Mouse (Mus musculus) heart, postnatal 10 days (tissue): Measurements from ENCODE around the gene Rngtt. TPM values are rescaled to one million over a fixed set of nuclear protein-coding genes. Genes with fewer than 3 reads are reported as not detected.
"Not testable (repeated sequence)": the region's sequence is repeated elsewhere in the genome, so short reads cannot be mapped to it uniquely, and the experiment has no call there.

Source experiments
- DNase-seq, 2 experiments: peaks; one replicate each; pipeline ENCODE4 v3.0.0; 2021
- intact Hi-C: fragments of 180-260 bp; cut with DNase I; formaldehyde crosslinking; loops from one replicate; pipeline ENCODE4 v1.15.1; 2025
- total RNA-seq, 2 experiments: library from RNA; stranded (reverse); gene quantifications; 2 replicates each; pipeline ENCODE4 v1.2.3; 2021

Rngtt gene
- total RNA-seq, 2 experiments from 2014 or later: 11.8 to 13.0 TPM

DNA sequence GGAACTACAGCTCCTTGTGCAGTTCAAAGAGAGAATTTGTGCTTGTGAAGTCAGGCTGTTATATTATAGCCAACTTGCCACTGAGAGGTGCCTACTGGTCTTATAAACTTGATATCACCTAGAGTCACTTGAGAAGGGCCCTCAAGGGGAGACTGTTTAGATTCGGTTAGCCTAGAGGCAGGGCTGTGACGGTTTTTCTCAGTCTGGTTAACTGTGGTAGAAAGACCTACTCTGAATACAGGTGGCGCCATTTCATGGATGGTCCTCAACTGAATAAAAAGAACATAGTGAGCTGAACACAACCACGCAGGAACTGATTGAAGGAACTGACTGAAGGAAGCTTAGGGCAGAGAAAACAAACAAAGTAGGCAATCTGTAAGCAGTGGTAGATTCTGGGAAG, 3.0 kb upstream of the Rngtt start:
- DNase-seq: no peak
- intact Hi-C loops: no loop called here

- DNase-seq: no peak
- intact Hi-C loops: no loop called here
These were observed 828 bp downstream of the Rngtt start for GRCm38 (mm10) chr4:33310840-33311437.

- intact Hi-C loops, DNase-seq: not testable (repeated sequence)
These were observed 4.0 kb downstream of the Rngtt start for GRCm38 (mm10) chr4:33314150-33314549.

GRCm38 (mm10) chr4:33315840-33316239, 5.7 kb downstream of the Rngtt start:
- intact Hi-C loops: no loop called here
- DNase-seq: no peak

- DNase-seq: no peak
These were observed 21.0 kb downstream of the Rngtt start for GRCm38 (mm10) chr4:33331147-33331546.

DNA sequence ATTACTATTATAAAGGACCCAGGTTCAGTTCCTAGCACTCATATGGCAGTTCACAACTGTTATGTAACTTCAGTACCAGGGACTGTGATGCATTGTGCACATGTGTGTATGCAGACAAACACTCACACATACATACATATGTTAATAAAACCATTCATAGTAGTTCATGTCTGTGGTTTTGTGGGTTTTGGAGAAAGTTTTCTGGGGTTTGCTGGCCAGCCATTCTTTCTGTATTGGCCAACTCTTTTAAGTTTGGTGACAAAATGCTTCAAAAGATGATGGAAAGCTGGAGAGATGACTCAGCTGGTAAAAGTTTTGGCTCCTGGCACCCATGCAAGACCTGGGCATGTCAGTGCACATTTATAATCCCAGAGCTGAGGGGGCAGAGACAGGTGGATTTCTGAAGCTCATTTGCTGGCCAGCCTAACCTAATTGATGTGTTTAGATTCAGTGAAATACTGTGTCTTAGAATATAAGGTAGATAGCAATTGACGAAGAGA, 22.9 kb downstream of the Rngtt start:
- intact Hi-C loops: no loop called here
- no peak for DNase-seq

More at GRCm38 (mm10) chr4:33331147-33331546, 21.0 kb downstream of the Rngtt start:
- intact Hi-C loops: no loop called here

DNA sequence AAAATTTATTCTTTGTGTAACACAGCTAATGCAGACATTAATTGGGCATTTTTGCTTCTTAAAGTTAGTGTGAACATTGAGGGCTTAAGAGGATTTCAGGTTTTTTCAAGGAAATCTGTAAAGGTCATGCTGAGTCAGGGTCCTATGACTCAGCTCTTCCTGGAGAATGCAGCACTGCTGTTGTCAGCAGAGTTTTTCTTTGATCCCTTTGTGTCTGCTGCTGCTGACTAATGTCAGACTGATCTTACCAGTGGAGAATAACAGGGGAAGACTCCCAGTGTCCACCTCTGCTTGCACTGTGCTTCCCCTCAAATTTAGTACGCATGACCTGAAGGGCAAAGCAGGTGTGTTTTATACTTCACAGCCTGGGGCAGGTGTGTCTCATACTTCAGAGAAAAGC, 27.9 kb downstream of the Rngtt start:
- intact Hi-C loops: no loop called here
- no peak for DNase-seq

GRCm38 (mm10) chr4:33342877-33343731, 33.0 kb downstream of the Rngtt start:
- no peak for DNase-seq
- intact Hi-C loops: no loop called here

GRCm38 (mm10) chr4:33343732-33344057, 33.6 kb downstream of the Rngtt start:
- intact Hi-C loops: no loop called here
- DNase-seq: peak in 1 of 2 experiments; percentile 3

- intact Hi-C loops: no loop called here
- DNase-seq: no peak
These were observed 53.3 kb downstream of the Rngtt start for GRCm38 (mm10) chr4:33363451-33363850.

DNA sequence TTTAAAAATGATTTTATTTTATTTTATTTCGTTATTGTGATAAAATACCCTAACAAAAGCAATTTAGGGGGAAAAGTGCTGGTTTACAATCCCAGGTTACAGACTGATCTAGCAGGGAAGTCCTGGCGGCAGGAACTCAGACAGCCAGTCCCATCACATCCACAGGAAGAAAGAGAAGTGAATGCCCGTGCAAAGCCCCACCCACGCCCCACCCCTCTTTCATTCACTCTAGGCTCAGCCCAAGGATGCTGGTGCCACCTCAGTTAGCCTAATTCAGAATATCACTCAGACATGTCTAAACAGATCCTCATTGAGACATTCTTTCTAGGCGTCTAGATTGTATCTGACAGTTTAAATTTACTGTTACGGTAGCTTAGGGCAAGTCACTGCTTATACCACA, 64.8 kb downstream of the Rngtt start:
- DNase-seq: no peak
- intact Hi-C loops: no loop called here

DNA sequence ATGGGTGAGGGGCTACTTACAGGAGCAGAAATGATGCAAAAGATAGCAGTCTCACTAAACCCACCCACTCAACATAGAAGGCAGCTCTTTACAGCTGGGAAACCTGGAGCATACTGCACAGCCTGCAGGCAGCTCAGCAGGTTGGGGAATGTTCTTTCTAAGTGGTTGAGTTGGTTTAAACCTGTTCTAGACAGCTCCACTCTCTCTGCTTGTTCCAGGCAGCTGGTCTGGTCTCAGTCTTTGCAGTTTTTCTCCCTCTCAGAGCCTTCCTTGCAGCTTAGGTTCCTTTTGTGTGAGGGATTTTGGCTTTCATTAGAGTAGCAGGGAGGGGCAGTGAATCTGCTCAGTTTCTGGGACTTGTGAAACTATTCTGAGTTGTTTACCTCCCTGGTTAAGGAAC, 67.5 kb downstream of the Rngtt start:
- intact Hi-C loops: no loop called here
- no peak for DNase-seq

- DNase-seq: no peak
- intact Hi-C loops: no loop called here
These were observed 68.8 kb downstream of the Rngtt start for GRCm38 (mm10) chr4:33378894-33379293.

DNA sequence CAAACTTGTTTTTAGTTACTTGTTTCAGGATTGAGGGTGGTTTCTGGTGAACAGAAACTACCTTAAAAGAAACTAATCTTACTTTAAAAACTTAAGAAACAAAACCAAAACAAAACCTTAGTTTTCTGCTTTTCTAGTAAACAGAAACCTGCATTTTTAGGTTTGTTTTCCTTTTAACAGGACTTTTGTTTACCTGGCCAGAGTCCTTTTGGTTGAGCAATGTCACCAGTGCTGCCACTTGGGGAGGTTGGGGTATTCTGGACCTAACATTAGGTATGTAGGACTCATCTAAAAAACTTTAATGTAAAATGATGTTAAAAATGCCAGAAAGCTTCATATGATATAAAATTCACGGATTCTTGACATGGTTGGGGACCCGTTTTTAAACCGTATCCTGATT, 78.8 kb downstream of the Rngtt start:
- DNase-seq: no peak
- intact Hi-C loops: no loop called here

GRCm38 (mm10) chr4:33390660-33391059, 80.5 kb downstream of the Rngtt start:
- intact Hi-C loops: loop anchor here (10.0 kb wide), 2 partner anchors 1174 to 1534 kb away; no protein-coding TSS in a partner anchor
- no peak for DNase-seq

- DNase-seq: no peak
- intact Hi-C loops: loop anchor here (10.0 kb wide), 2 partner anchors 1171 to 1531 kb away; no protein-coding TSS in a partner anchor
These were observed 83.3 kb downstream of the Rngtt start for GRCm38 (mm10) chr4:33393437-33393836.

GRCm38 (mm10) chr4:33396222-33397176, 86.4 kb downstream of the Rngtt start:
- DNase-seq: peak; percentile 89 to 93
- intact Hi-C loops: loop anchor here (1.0 to 10.0 kb wide), 4 partner anchors 191 to 1528 kb away; no protein-coding TSS in a partner anchor

DNA sequence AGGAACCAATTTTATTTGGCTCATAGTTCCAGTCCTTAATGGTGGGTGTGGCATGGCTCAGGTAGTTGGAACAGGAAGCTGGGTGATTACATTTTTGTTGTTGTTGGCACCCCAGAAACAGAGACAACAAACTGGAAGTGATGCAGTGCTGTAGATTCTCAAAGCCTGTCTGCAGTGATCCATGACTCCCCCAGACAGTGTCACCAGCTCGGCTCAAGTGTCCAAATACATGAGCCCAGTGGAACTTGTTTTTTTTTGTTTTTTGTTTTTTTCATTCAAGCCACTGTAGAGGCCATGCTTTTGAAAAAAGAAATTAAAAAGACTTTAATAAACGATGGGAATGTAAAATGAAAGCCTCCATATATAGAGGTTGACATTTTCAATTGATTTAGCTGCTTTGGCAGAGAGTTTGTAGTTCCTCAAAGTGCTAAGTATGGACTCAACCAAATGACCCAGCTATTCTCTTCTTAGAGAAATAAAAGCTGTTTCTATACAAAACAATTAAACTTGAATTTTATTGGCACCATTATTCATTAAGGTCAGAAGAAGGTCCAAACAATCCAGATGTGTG, 95.7 kb downstream of the Rngtt start:
- no peak for DNase-seq
- intact Hi-C loops: no loop called here

- intact Hi-C loops: no loop called here
- DNase-seq: peak; percentile 71 to 77
These were observed 103.7 kb downstream of the Rngtt start for GRCm38 (mm10) chr4:33413791-33414190.

DNA sequence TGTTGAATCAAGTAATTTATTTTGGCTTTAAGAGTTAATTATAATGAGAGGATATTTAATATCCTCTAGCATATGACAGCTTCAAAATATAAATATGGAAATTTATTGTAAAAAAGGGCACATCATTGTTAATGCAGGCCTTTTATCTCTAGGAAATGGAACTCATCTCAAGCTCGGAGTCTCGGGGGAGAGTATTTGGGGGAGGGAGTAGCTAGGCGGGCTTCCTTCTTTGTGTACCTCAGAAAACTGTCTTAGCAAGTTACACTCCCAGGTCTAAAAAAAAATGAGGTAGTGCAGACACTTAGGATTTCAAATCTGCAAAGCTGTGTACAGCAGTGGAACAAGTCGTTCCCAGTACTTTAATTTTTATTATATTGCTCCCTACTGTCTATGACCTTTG, 104.7 kb downstream of the Rngtt start:
- intact Hi-C loops: no loop called here
- no peak for DNase-seq
